Mouse (Mus musculus) limb, embryonic 12.5 days (tissue): ENCODE measurements around the gene Gm26938. TPM values are rescaled to one million over a fixed set of nuclear protein-coding genes. Genes with fewer than 3 reads are reported as not detected.

Experiments
- ATAC-seq: fragments of 200-750 bp; cut with Nextera tagmentation; 2 replicates; pipeline ENCODE4 v1.8.0; 2017; ENCODE audit warnings: low read depth, moderate TSS enrichment; ENCODE audit not compliant: insufficient number of reproducible peaks, insufficient read depth, low FRiP score, low TSS enrichment
- H3K27ac ChIP-seq: fragments of 300-500 bp; sonication (generic); 2 replicates; pipeline ENCODE4 v1.5.1; 2016; ENCODE audit warnings: mild to moderate bottlenecking, moderate library complexity
- H3K27me3 ChIP-seq: fragments of 300-500 bp; sonication (generic); 2 replicates; pipeline ENCODE4 v1.6.1; 2016; ENCODE audit warnings: mild to moderate bottlenecking, moderate library complexity
- H3K36me3 ChIP-seq: fragments of 300-500 bp; sonication (generic); 2 replicates; pipeline ENCODE4 v1.6.1; 2016; ENCODE audit warnings: mild to moderate bottlenecking, moderate library complexity
- H3K4me1 ChIP-seq: fragments of 300-500 bp; sonication (generic); replicated peaks from 2 replicates; pipeline ENCODE4 v1.6.1; 2016
- H3K4me2 ChIP-seq: fragments of 300-500 bp; sonication (generic); 2 replicates; pipeline ENCODE4 v1.6.1; 2016; ENCODE audit warnings: mild to moderate bottlenecking, moderate library complexity
- H3K4me3 ChIP-seq: fragments of 300-500 bp; sonication (generic); replicated peaks from 2 replicates; pipeline ENCODE4 v1.5.1; 2016; ENCODE audit warnings: mild to moderate bottlenecking
- H3K9ac ChIP-seq: fragments of 300-500 bp; sonication (generic); replicated peaks from 2 replicates; pipeline ENCODE4 v1.6.1; 2016; ENCODE audit warnings: mild to moderate bottlenecking, moderate library complexity
- H3K9me3 ChIP-seq: fragments of 300-500 bp; sonication (generic); 2 replicates; pipeline ENCODE4 v1.6.1; 2016; ENCODE audit warnings: mild to moderate bottlenecking, moderate library complexity
- WGBS: fragments of 180-500 bp; shearing (Covaris S2); methylation state at CpG from one replicate; pipeline ENCODE4 v1.1.7; 2016; 5-methylcytosine and 5-hydroxymethylcytosine counted together
- polyA plus RNA-seq: library from polyadenylated mRNA; unstranded; fragments of >200 nt; fragmentation: Nextera tagmentation; extraction: Ambion mirVana; gene quantifications from 2 replicates; pipeline ENCODE4 v1.2.1, GENCODE M21; 2016

Gm26938 gene
- polyA plus RNA-seq, 1 experiment from 2014 or later, result 0.51 TPM

DNA sequence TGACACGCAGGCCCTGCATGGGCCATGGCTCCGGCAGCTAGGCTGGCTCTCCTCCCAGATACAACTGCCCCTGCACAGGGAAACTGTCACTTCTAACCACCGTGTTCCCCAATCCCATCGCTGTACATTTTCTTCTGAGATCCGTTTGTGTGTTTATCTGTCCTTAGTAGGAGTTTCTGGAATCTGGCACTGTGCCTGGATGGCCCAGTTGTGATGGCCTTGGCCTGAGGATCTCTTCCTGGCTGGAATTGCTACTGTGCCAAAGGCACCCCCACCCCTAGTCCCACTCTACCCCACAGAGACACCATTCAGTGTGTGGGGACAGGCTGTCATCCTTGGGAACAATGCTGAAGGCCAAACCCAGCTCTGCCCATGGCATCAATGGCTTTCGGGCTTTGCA, 10.2 kb downstream of the Gm26938 start:
- 0 out of 2 replicates have a peak, but pooled peaks cover 2% of the 10 kb centered on the region for H3K36me3 ChIP-seq
- ATAC-seq, result no peak
- H3K27me3 ChIP-seq, result peaks cover 56% of the 10 kb centered on the region
- no peak overlapping the region for H3K4me3 ChIP-seq
- no peaks in the 10 kb centered on the region; the same call in 1 of the 2 replicates for H3K4me1 ChIP-seq
- no peak overlapping the region for H3K9ac ChIP-seq
- no peak overlapping the region for H3K27ac ChIP-seq
- H3K9me3 ChIP-seq, result no peaks in the 10 kb centered on the region
- WGBS, result 81% methylated on average over 6 of the region's 6 CpGs
- no peak overlapping the region for H3K4me2 ChIP-seq

GRCm38 (mm10) chr5:139813963-139814381, 12.2 kb downstream of the Gm26938 start:
- Histone ChIP-seq H3K4me3 (no peak overlapping the region), H3K4me1 (no peaks in the 10 kb centered on the region; the same call in 1 of the 2 replicates), H3K9me3 (0 out of 2 replicates have a peak, but pooled peaks cover 2% of the 10 kb centered on the region), H3K4me2 (peak overlapping the region; percentile 15), H3K9ac (no peak overlapping the region), H3K27me3 (peaks cover 56% of the 10 kb centered on the region), H3K27ac (no peak overlapping the region), H3K36me3 (no peaks in the 10 kb centered on the region)
- 6% methylated on average over 13 of the region's 13 CpGs for WGBS
- ATAC-seq, result no peak

- no peak overlapping the region for H3K4me3 ChIP-seq
- no peak overlapping the region for H3K4me2 ChIP-seq
- no peak overlapping the region for H3K27ac ChIP-seq
- H3K9me3 ChIP-seq, result 0 out of 2 replicates have a peak, but pooled peaks cover 2% of the 10 kb centered on the region
- no peaks in the 10 kb centered on the region for H3K36me3 ChIP-seq
- WGBS, result 39% methylated on average over 10 of the region's 10 CpGs
- H3K27me3 ChIP-seq, result peaks cover 56% of the 10 kb centered on the region
- no peaks in the 10 kb centered on the region; the same call in 1 of the 2 replicates for H3K4me1 ChIP-seq
- no peak overlapping the region; the same call in 1 of the 2 replicates for H3K9ac ChIP-seq
- no peak for ATAC-seq
Measured at GRCm38 (mm10) chr5:139813126-139813490, 13.1 kb downstream of the Gm26938 start.

- no peak for ATAC-seq
- WGBS, result 70% methylated on average over 20 of the region's 20 CpGs
- H3K4me1 ChIP-seq, result no peaks in the 10 kb centered on the region; the same call in 1 of the 2 replicates
- no peak overlapping the region for H3K4me3 ChIP-seq
- no peaks in the 10 kb centered on the region for H3K36me3 ChIP-seq
- H3K27me3 ChIP-seq, result peaks cover 56% of the 10 kb centered on the region
- H3K9me3 ChIP-seq, result 0 out of 2 replicates have a peak, but pooled peaks cover 2% of the 10 kb centered on the region
- no peak overlapping the region for H3K9ac ChIP-seq
- no peak overlapping the region for H3K4me2 ChIP-seq
- no peak overlapping the region for H3K27ac ChIP-seq
Measured at GRCm38 (mm10) chr5:139812398-139813125, 13.6 kb downstream of the Gm26938 start.

- no peak for ATAC-seq
- no peak overlapping the region for H3K27ac ChIP-seq
- H3K4me2 ChIP-seq, result no peak overlapping the region
- 80% methylated on average over 15 of the region's 15 CpGs for WGBS
- H3K9ac ChIP-seq, result no peak overlapping the region
- no peaks in the 10 kb centered on the region; the same call in 1 of the 2 replicates for H3K4me1 ChIP-seq
- 0 out of 2 replicates have a peak, but pooled peaks cover 2% of the 10 kb centered on the region for H3K9me3 ChIP-seq
- H3K36me3 ChIP-seq, result no peaks in the 10 kb centered on the region
- H3K4me3 ChIP-seq, result no peak overlapping the region
- H3K27me3 ChIP-seq, result peaks cover 55% of the 10 kb centered on the region
Measured at GRCm38 (mm10) chr5:139811677-139812397, 14.4 kb downstream of the Gm26938 start.

DNA sequence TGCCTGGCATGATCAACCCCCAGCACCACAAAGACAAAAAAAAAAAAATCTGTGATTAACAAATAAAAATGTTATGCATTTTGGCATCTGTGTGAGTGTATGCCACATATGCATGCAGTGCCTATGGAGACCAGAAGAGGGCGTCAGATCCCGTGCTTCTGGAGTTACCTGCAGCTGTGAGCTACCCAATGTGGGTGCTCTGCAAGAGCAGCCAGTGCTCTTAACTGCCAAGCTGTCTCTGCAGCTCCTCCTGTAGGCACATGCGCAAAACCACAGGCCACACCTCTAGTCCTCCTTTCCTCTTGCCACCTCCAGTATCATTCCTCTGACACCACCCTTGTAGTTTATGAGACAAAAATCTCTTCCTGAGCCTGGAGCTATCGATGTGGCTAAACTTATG, 16.8 kb downstream of the Gm26938 start:
- H3K27ac ChIP-seq, result no peak overlapping the region
- no peak overlapping the region for H3K4me3 ChIP-seq
- 0 out of 2 replicates have a peak, but pooled peaks cover 2% of the 10 kb centered on the region for H3K9me3 ChIP-seq
- no peaks in the 10 kb centered on the region; the same call in 1 of the 2 replicates for H3K4me1 ChIP-seq
- no peak for ATAC-seq
- no peak overlapping the region for H3K4me2 ChIP-seq
- H3K27me3 ChIP-seq, result peaks cover 30% of the 10 kb centered on the region
- H3K9ac ChIP-seq, result no peak overlapping the region
- H3K36me3 ChIP-seq, result no peaks in the 10 kb centered on the region
- WGBS, result 62% methylated on average over 4 of the region's 4 CpGs

GRCm38 (mm10) chr5:139805924-139806323, 20.3 kb downstream of the Gm26938 start:
- peaks cover 5% of the 10 kb centered on the region for H3K36me3 ChIP-seq
- H3K4me1 ChIP-seq, result peaks cover 19% of the 10 kb centered on the region
- H3K27ac ChIP-seq, result no peak overlapping the region
- ATAC-seq, result no peak
- H3K4me3 ChIP-seq, result no peak overlapping the region
- WGBS, result 90% methylated on average over 8 of the region's 8 CpGs
- no peaks in the 10 kb centered on the region for H3K27me3 ChIP-seq
- H3K9ac ChIP-seq, result no peak overlapping the region
- H3K4me2 ChIP-seq, result no peak overlapping the region
- 0 out of 2 replicates have a peak, but pooled peaks cover 2% of the 10 kb centered on the region for H3K9me3 ChIP-seq

DNA sequence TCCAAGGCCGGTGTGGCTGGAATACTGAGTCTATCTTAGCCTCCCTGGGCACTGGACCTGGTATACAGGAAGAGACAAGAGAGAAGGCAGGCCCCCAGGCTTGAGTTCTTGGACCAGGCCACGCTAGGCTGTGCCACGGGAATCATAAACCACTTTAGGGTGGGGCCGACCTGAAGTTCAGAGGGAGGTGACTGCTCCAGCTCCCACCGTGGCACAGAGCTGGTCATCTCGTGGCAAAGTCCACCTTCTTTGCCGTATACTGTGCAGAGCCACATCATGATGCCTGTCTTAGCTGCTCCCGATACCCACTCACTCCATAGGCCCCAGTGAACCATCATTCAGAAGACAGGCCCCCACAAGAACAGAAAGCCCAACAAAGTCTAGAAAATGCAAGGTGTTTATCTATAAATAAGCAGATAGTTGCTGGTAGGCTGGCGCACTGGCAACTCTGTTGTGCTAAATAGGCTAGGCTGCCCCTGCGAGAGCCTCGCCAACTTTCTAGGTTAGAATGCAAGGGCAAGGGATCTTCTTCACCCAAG, 21.6 kb downstream of the Gm26938 start:
- H3K4me2 ChIP-seq, result no peak overlapping the region
- no peaks in the 10 kb centered on the region for H3K27me3 ChIP-seq
- no peak overlapping the region for H3K27ac ChIP-seq
- H3K4me1 ChIP-seq, result peaks cover 19% of the 10 kb centered on the region
- H3K9me3 ChIP-seq, result 0 out of 2 replicates have a peak, but pooled peaks cover 2% of the 10 kb centered on the region
- H3K9ac ChIP-seq, result no peak overlapping the region
- peaks cover 18% of the 10 kb centered on the region for H3K36me3 ChIP-seq
- H3K4me3 ChIP-seq, result no peak overlapping the region
- WGBS, result 88% methylated on average over 11 of the region's 11 CpGs
- no peak for ATAC-seq

DNA sequence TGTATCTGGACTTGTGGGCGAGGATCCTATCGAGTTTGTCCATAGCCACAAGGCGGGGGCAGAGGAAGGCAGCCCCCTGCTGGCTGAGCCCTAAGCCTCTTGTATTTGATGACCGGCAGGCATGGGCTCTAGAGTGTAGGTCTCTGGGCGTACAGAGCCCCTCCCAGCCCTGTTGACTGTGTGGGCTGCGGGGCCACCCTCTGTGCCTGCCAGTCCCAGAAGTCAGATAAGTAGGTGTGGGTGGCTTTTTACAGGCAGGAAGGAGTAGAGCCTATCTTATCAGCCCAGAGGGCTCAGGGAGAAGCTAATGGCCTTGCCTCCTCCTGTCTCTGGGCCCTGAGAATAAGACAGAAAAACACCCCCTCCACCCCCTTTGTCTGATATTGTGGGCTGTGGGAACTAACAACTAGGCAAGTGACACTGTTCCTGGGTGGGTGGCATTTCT, 22.1 kb downstream of the Gm26938 start:
- Histone ChIP-seq H3K9ac (peak overlapping the region; percentile 12; the same call in 1 of the 2 replicates), H3K36me3 (peaks cover 18% of the 10 kb centered on the region), H3K4me3 (no peak overlapping the region), H3K27me3 (no peaks in the 10 kb centered on the region), H3K4me1 (peaks cover 19% of the 10 kb centered on the region), H3K9me3 (no peaks in the 10 kb centered on the region), H3K4me2 (peak overlapping the region; percentile 30), H3K27ac (peak overlapping the region; percentile 29; the same call in 1 of the 2 replicates)
- ATAC-seq, result no peak; the same call in 1 of the 2 replicates
- WGBS, result 14% methylated on average over 6 of the region's 6 CpGs

DNA sequence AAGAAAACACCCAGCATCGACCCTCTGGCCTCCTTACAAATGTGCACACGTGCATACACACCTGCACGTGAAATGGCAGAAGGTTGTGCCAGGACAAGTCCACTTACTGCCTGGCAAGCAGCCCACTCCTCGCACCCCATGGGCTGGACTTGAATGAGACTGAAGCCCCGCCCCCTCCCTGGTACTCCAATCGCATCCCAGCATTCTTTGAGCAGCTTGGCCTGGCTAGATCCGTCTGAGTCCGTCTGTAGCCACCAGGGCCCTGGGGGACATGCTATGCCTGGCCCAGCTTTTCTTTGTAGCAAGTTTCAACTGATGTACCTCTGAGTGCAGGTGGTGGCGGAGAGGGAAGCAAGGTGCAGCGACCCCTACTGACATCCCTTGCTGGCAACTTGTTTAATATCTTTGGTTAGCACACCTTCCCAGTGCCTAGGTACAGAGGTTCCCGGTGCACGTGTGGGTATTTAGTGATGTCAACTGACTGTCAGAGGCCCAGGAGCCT, 22.6 kb downstream of the Gm26938 start:
- no peaks in the 10 kb centered on the region for H3K9me3 ChIP-seq
- no peak overlapping the region for H3K9ac ChIP-seq
- peak overlapping the region; percentile 30 for H3K4me2 ChIP-seq
- 10% methylated on average over 12 of the region's 12 CpGs for WGBS
- H3K36me3 ChIP-seq, result peaks cover 18% of the 10 kb centered on the region
- H3K4me3 ChIP-seq, result no peak overlapping the region
- H3K27me3 ChIP-seq, result no peaks in the 10 kb centered on the region
- no peak; the same call in 1 of the 2 replicates for ATAC-seq
- H3K4me1 ChIP-seq, result peaks cover 19% of the 10 kb centered on the region
- peak overlapping the region; percentile 29; the same call in 1 of the 2 replicates for H3K27ac ChIP-seq
